Mouse (Mus musculus) limb, embryonic 12.5 days (tissue): ENCODE data around the gene Cfap97d2. TPM values are rescaled to one million over a fixed set of nuclear protein-coding genes. Genes with fewer than 3 reads are reported as not detected.

Experiments
- ATAC-seq: fragments of 200-750 bp; cut with Nextera tagmentation; 2 replicates; pipeline ENCODE4 v1.8.0; 2017; ENCODE audit warnings: low read depth, moderate TSS enrichment; ENCODE audit not compliant: insufficient number of reproducible peaks, insufficient read depth, low FRiP score, low TSS enrichment
- H3K27ac ChIP-seq: fragments of 300-500 bp; sonication (generic); 2 replicates; pipeline ENCODE4 v1.5.1; 2016; ENCODE audit warnings: mild to moderate bottlenecking, moderate library complexity
- H3K27me3 ChIP-seq: fragments of 300-500 bp; sonication (generic); 2 replicates; pipeline ENCODE4 v1.6.1; 2016; ENCODE audit warnings: mild to moderate bottlenecking, moderate library complexity
- H3K36me3 ChIP-seq: fragments of 300-500 bp; sonication (generic); 2 replicates; pipeline ENCODE4 v1.6.1; 2016; ENCODE audit warnings: mild to moderate bottlenecking, moderate library complexity
- H3K4me1 ChIP-seq: fragments of 300-500 bp; sonication (generic); replicated peaks from 2 replicates; pipeline ENCODE4 v1.6.1; 2016
- H3K4me2 ChIP-seq: fragments of 300-500 bp; sonication (generic); 2 replicates; pipeline ENCODE4 v1.6.1; 2016; ENCODE audit warnings: mild to moderate bottlenecking, moderate library complexity
- H3K4me3 ChIP-seq: fragments of 300-500 bp; sonication (generic); replicated peaks from 2 replicates; pipeline ENCODE4 v1.5.1; 2016; ENCODE audit warnings: mild to moderate bottlenecking
- H3K9ac ChIP-seq: fragments of 300-500 bp; sonication (generic); replicated peaks from 2 replicates; pipeline ENCODE4 v1.6.1; 2016; ENCODE audit warnings: mild to moderate bottlenecking, moderate library complexity
- H3K9me3 ChIP-seq: fragments of 300-500 bp; sonication (generic); 2 replicates; pipeline ENCODE4 v1.6.1; 2016; ENCODE audit warnings: mild to moderate bottlenecking, moderate library complexity
- WGBS: fragments of 180-500 bp; shearing (Covaris S2); methylation state at CpG from one replicate; pipeline ENCODE4 v1.1.7; 2016; 5-methylcytosine and 5-hydroxymethylcytosine counted together
- polyA plus RNA-seq: library from polyadenylated mRNA; unstranded; fragments of >200 nt; fragmentation: Nextera tagmentation; extraction: Ambion mirVana; gene quantifications from 2 replicates; pipeline ENCODE4 v1.2.1, GENCODE M21; 2016

Gene Cfap97d2
- polyA plus RNA-seq, 1 experiment from 2014 or later, result 0.06 TPM

DNA sequence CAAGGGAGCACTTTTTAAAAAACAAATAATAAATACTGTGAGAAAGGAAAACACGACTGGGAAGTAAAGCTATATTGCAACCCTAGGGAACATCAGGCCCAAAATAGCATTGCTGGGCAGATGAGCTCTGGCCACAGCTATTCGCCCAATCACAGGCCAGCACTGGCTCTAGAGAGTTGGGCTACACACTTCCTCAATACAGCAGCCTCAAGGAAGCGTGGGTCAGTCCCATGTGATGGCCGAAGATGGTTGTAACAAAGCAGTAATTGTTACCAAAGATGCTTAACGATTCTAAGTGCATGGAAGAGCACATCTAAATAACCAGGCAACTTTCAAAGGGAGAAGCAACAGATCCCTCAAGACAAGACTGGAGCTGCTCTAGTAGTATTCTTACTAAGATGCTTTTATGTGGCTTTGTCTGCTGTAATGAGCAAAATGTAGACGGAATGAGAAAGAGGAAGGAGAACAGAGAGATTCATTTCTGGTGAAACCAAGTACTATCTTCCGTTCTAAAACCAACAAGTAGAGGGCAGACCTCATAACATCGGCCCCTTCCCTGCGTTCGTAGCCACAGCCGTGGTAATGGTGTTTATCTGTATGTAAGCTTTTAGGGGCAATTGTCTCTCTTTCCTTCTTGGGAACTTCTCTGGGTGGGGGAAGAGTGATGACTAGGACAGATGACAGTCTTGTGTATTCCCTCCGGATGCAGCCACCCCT is 31.2 kb upstream of the Cfap97d2 start:
- H3K9me3 ChIP-seq, result no peaks in the 10 kb centered on the region
- ATAC-seq, result no peak
- no peak overlapping the region for H3K27ac ChIP-seq
- peaks cover 20% of the 10 kb centered on the region for H3K4me1 ChIP-seq
- no peak overlapping the region for H3K9ac ChIP-seq
- H3K4me2 ChIP-seq, result no peak overlapping the region
- H3K4me3 ChIP-seq, result no peak overlapping the region
- H3K27me3 ChIP-seq, result peaks cover 16% of the 10 kb centered on the region
- H3K36me3 ChIP-seq, result no peaks in the 10 kb centered on the region
- 62% methylated on average over 12 of the region's 12 CpGs for WGBS

DNA sequence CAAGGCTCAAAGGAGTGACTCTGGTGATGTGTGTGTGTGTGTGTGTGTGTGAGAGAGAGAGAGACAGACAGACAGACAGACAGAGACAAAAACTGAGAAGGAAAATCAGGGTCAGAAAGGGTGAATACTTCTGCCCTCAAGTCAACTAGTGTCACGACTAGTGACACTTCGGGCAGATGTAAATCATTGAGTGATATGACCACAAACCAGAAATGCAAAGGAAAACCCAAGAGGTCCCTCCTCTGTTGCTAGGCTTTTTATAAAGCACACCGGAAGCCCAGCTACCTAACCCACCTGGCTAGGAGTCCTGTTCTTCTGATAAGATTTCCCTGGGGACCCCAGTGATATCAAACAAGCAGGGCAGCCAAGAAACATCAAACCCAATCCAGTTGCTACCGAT is 30.6 kb upstream of the Cfap97d2 start:
- H3K36me3 ChIP-seq, result no peaks in the 10 kb centered on the region
- no peak overlapping the region for H3K4me3 ChIP-seq
- peaks cover 19% of the 10 kb centered on the region for H3K27me3 ChIP-seq
- H3K9me3 ChIP-seq, result no peaks in the 10 kb centered on the region
- peak overlapping the region; percentile 91; the same call in 1 of the 2 replicates for H3K4me2 ChIP-seq
- H3K4me1 ChIP-seq, result peaks cover 18% of the 10 kb centered on the region
- ATAC-seq, result no peak
- 71% methylated on average over 4 of the region's 4 CpGs for WGBS
- no peak overlapping the region for H3K27ac ChIP-seq
- no peak overlapping the region for H3K9ac ChIP-seq

- Histone ChIP-seq H3K27me3 (peaks cover 21% of the 10 kb centered on the region), H3K4me1 (peaks cover 18% of the 10 kb centered on the region), H3K36me3 (no peaks in the 10 kb centered on the region), H3K4me3 (peak overlapping the region; percentile 60), H3K9me3 (no peaks in the 10 kb centered on the region), H3K27ac (no peak overlapping the region; the same call in 1 of the 2 replicates), H3K9ac (no peak overlapping the region; the same call in 1 of the 2 replicates), H3K4me2 (peak overlapping the region; percentile 91)
- no peak for ATAC-seq
- WGBS, result 44% methylated on average over 8 of the region's 8 CpGs
These were observed 30.2 kb upstream of the Cfap97d2 start for GRCm38 (mm10) chr8:13675524-13675923.

DNA sequence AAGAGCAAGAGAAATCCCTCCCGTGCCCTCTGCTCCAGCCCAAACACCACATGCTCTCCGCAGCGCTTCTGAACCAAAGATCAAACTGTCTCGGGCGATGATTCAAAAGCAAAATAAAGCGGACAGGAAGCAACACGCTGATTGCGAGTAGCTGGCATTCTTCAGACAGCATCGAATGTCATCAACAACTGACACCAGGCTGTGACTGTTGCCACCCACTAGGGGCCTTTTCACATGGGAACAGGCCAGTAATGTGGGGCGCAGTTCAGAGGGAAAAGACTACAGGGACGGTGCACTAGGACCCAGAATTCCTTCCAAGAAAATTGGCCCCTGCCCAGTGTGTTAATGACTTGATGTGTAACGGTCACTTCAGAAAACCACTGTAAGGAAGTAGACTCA is 29.4 kb upstream of the Cfap97d2 start:
- peak overlapping the region; percentile 91 for H3K4me2 ChIP-seq
- no peaks in the 10 kb centered on the region for H3K36me3 ChIP-seq
- peaks cover 23% of the 10 kb centered on the region for H3K27me3 ChIP-seq
- peak overlapping the region; percentile 14; the same call in 1 of the 2 replicates for H3K27ac ChIP-seq
- no peaks in the 10 kb centered on the region for H3K9me3 ChIP-seq
- under 1% methylated on average over 12 of the region's 12 CpGs for WGBS
- H3K9ac ChIP-seq, result peak overlapping the region; percentile 65
- peak overlapping the region; percentile 60 for H3K4me3 ChIP-seq
- H3K4me1 ChIP-seq, result peaks cover 18% of the 10 kb centered on the region
- no peak for ATAC-seq

DNA sequence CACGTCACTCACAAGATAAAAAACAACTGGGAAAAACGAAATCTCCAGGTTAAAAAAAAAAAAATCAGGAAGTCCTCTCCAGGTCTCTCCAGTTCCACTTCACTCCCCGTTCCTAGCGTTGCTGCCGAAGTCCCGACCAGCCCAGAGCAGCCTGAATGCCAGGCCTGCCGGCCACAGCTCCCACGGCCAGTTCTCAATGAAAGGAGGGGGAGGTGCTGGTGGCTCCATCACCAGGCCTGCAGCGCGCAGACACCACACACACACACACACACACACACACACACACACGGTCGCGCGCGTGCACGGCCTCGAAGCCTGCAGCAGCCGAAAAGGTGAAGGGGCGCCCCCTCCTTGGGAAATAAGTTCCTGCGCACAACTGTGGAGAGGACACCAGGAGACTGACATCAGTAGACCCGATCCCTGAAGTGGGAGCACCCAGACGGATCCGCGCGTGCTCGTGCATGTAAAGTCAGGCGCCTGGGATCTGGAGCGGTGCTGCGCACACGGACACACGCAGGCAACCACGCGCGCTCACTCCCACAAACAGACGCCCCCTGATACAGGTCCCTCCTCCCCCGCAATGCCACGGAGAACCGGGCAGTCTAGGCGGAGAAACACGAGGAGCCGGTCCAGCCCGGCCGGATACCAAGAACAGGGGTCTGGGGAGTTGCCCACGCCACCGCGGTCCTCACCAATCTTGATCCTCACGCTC is 28.8 kb upstream of the Cfap97d2 start:
- under 1% methylated on average over 47 of the region's 47 CpGs for WGBS

DNA sequence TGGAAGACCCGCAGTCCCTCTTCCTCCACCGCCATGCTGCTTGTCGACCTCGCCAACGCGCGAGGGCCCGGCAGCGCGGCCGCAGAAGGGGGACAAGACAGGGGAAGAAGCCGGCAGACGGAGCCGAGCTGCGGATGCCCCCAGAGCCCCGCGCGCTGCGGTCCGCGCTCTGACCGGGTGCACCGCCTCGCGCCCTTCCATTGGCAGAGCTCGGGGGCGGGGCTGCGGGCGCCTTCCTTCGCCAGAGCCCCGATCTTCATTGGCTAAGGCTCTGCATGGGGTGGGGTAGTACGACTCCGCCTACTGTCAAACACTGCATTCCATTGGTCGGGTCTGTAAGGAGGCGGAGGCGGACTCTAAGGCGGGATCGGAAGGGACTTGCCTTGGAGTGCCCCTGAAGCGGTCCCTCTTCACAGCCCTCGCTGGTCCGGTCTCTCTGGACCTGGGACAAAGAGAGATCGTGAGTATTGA is 28.2 kb upstream of the Cfap97d2 start, which contains the start of gene Rasa3:
TSS of gene Rasa3 (minus strand) at position 191 of the 471 bp plus-strand sequence.
- peak within 1 kb of the TSS; percentile 60 for H3K4me3 ChIP-seq
- H3K27me3 ChIP-seq, result peaks cover 23% of the 10 kb centered on the region
- 0% methylated on average over 42 of the region's 42 CpGs for WGBS
- H3K27ac ChIP-seq, result peak within 1 kb of the TSS; percentile 79
- no peaks in the 10 kb centered on the region for H3K9me3 ChIP-seq
- peak; percentile 97 for ATAC-seq
- H3K9ac ChIP-seq, result peak within 1 kb of the TSS; percentile 65
- H3K36me3 ChIP-seq, result no peaks in the 10 kb centered on the region
- H3K4me1 ChIP-seq, result peaks cover 18% of the 10 kb centered on the region
- H3K4me2 ChIP-seq, result peak within 1 kb of the TSS; percentile 91

More for the DNA sequence above, 28.8 kb upstream of the Cfap97d2 start:
- Histone ChIP-seq H3K4me3 (peak overlapping the region; percentile 60), H3K4me1 (peaks cover 18% of the 10 kb centered on the region), H3K9me3 (no peaks in the 10 kb centered on the region), H3K36me3 (no peaks in the 10 kb centered on the region), H3K27me3 (peaks cover 23% of the 10 kb centered on the region), H3K27ac (peak overlapping the region; percentile 79), H3K4me2 (peak overlapping the region; percentile 91), H3K9ac (peak overlapping the region; percentile 65)
- ATAC-seq, result peak; percentile 50

DNA sequence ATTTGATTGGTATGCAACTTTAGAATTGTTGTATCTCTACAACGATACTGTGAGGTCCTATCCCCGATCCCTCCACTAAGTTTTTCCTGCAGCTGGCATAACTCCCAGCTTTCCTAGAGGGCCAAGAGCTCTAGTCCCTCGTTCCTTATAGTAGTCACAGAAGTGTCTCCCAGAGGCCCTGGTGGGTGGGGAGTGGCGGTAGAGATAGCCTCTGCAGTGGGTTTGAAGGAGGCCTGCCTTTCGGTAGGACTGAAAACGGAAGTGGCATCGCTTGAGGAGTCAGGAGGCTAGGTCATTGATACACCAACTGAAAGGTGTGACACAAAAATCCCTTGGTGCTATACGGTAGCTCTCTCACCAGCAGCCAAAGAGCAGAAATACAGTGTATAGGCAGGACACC is 27.5 kb upstream of the Cfap97d2 start:
- peaks cover 23% of the 10 kb centered on the region for H3K27me3 ChIP-seq
- 53% methylated on average over 8 of the region's 8 CpGs for WGBS
- no peaks in the 10 kb centered on the region for H3K9me3 ChIP-seq
- H3K4me3 ChIP-seq, result peak overlapping the region; percentile 60
- peak overlapping the region; percentile 91 for H3K4me2 ChIP-seq
- H3K27ac ChIP-seq, result no peak overlapping the region
- H3K9ac ChIP-seq, result no peak overlapping the region
- H3K4me1 ChIP-seq, result peaks cover 18% of the 10 kb centered on the region
- ATAC-seq, result no peak
- no peaks in the 10 kb centered on the region for H3K36me3 ChIP-seq

DNA sequence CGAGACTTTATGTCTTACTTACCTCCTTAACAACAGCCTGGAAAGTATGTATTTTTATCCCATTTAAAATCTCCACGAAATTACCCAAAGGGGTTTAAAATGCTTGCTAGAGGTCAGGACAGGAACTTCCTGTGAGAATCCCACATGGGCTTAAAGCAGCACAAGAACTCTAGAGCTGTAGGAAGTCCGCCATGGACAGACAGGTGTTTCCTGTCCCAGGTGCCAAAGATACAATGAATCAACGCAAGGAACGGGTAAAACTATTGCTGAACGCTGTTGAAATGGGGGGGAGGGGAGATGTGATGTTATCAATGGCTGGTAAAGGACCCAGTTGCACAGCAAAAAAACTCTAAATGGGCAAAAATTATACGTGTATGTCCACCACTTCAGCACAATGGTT is 21.6 kb upstream of the Cfap97d2 start:
- no peaks in the 10 kb centered on the region for H3K36me3 ChIP-seq
- H3K9me3 ChIP-seq, result no peaks in the 10 kb centered on the region
- H3K4me1 ChIP-seq, result peaks cover 18% of the 10 kb centered on the region
- peaks cover 10% of the 10 kb centered on the region for H3K27me3 ChIP-seq
- H3K9ac ChIP-seq, result no peak overlapping the region
- WGBS, result 21% methylated on average over 7 of the region's 7 CpGs
- no peak overlapping the region for H3K4me3 ChIP-seq
- no peak overlapping the region for H3K4me2 ChIP-seq
- ATAC-seq, result no peak
- 0 out of 2 replicates have a peak overlapping the region, but pooled peaks have one; percentile 45 for H3K27ac ChIP-seq

GRCm38 (mm10) chr8:13685674-13686314 is 19.9 kb upstream of the Cfap97d2 start:
- H3K27ac ChIP-seq, result no peak overlapping the region
- H3K9ac ChIP-seq, result no peak overlapping the region
- no peaks in the 10 kb centered on the region; the same call in 1 of the 2 replicates for H3K27me3 ChIP-seq
- no peak for ATAC-seq
- no peaks in the 10 kb centered on the region for H3K36me3 ChIP-seq
- no peak overlapping the region for H3K4me3 ChIP-seq
- peaks cover 18% of the 10 kb centered on the region for H3K4me1 ChIP-seq
- H3K4me2 ChIP-seq, result no peak overlapping the region
- H3K9me3 ChIP-seq, result no peaks in the 10 kb centered on the region
- WGBS, result 93% methylated on average over 16 of the region's 16 CpGs

- H3K36me3 ChIP-seq, result no peaks in the 10 kb centered on the region
- no peak overlapping the region for H3K27ac ChIP-seq
- H3K4me2 ChIP-seq, result no peak overlapping the region
- no peak overlapping the region for H3K9ac ChIP-seq
- peaks cover 18% of the 10 kb centered on the region for H3K4me1 ChIP-seq
- ATAC-seq, result no peak
- H3K9me3 ChIP-seq, result no peaks in the 10 kb centered on the region
- WGBS, result 75% methylated on average over 7 of the region's 7 CpGs
- H3K4me3 ChIP-seq, result no peak overlapping the region
- no peaks in the 10 kb centered on the region; the same call in 1 of the 2 replicates for H3K27me3 ChIP-seq
These were observed 19.3 kb upstream of the Cfap97d2 start for GRCm38 (mm10) chr8:13686426-13686825.
